Mouse (Mus musculus) myocyte (in vitro differentiated cells): Measurements from ENCODE around the gene Slc17a5. TPM values are rescaled to one million over a fixed set of nuclear protein-coding genes. Genes with fewer than 3 reads are reported as not detected.

Experiments used
- H3K27me3 ChIP-seq: one replicate; pipeline ENCODE4 v1.6.1; 2011; ENCODE audit not compliant: control insufficient read depth, insufficient read depth, insufficient read length
- H3K36me3 ChIP-seq: one replicate; pipeline ENCODE4 v1.6.1; 2011; ENCODE audit not compliant: control insufficient read depth, insufficient read depth
- H3K4me2 ChIP-seq: one replicate; pipeline ENCODE4 v1.6.1; 2011; ENCODE audit warnings: low read depth, control low read depth
- H3K4me3 ChIP-seq: one replicate; pipeline ENCODE4 v1.5.1; 2011; ENCODE audit warnings: mild to moderate bottlenecking, control low read depth, moderate library complexity
- H3K79me2 ChIP-seq: one replicate; pipeline ENCODE4 v1.6.1; 2011; ENCODE audit not compliant: control insufficient read depth, insufficient read depth
- H3ac ChIP-seq: one replicate; pipeline ENCODE4 v1.6.1; 2011; ENCODE audit not compliant: control insufficient read depth, insufficient read length
- CEBPB ChIP-seq: IDR thresholded peaks from 2 replicates; pipeline ENCODE4 v1.6.1; 2011; ENCODE audit warnings: mild to moderate bottlenecking, moderate library complexity; ENCODE audit not compliant: poor library complexity, insufficient read depth, severe bottlenecking
- E2F4 ChIP-seq: IDR thresholded peaks from one replicate; pipeline ENCODE4 v1.6.1; 2011; ENCODE audit warnings: mild to moderate bottlenecking, control low read depth, moderate library complexity; ENCODE audit not compliant: insufficient read depth
- MAX ChIP-seq: IDR thresholded peaks from one replicate; pipeline ENCODE4 v1.6.1; 2011; ENCODE audit warnings: low read depth, mild to moderate bottlenecking, control low read depth
- MYOD1 ChIP-seq, 3 experiments: IDR thresholded peaks; one replicate each; pipeline ENCODE4 v1.6.1; 2011; ENCODE audit warnings: control low read depth in 2 of 3, low read depth in 2 of 3, mild to moderate bottlenecking in 2 of 3, moderate library complexity in 1 of 3; ENCODE audit not compliant: insufficient read length in 2 of 3, control insufficient read depth in 1 of 3
- MYOG ChIP-seq, 3 experiments: IDR thresholded peaks; one replicate each; pipeline ENCODE4 v1.6.1; 2011; ENCODE audit warnings: control low read depth in 2 of 3, low read depth in 2 of 3, mild to moderate bottlenecking in 2 of 3; ENCODE audit not compliant: insufficient read length in 2 of 3, control insufficient read depth in 1 of 3, insufficient read depth in 1 of 3
- POLR2A ChIP-seq: IDR thresholded peaks from one replicate; pipeline ENCODE4 v1.6.1; 2011; ENCODE audit warnings: low read depth, mild to moderate bottlenecking, control low read depth, moderate library complexity; ENCODE audit not compliant: insufficient read length
- POLR2AphosphoS2 ChIP-seq: IDR thresholded peaks from one replicate; pipeline ENCODE4 v1.6.1; 2011; ENCODE audit warnings: low read depth, control low read depth; ENCODE audit not compliant: insufficient read length
- REST ChIP-seq: IDR thresholded peaks from one replicate; pipeline ENCODE4 v1.6.1; 2011; ENCODE audit warnings: mild to moderate bottlenecking, control low read depth, moderate library complexity; ENCODE audit not compliant: insufficient read depth, insufficient read length
- SRF ChIP-seq: IDR thresholded peaks from one replicate; pipeline ENCODE4 v1.6.1; 2011; ENCODE audit warnings: low read depth; ENCODE audit not compliant: control insufficient read depth, insufficient read length
- TCF12 ChIP-seq: IDR thresholded peaks from one replicate; pipeline ENCODE4 v1.6.1; 2011; ENCODE audit warnings: mild to moderate bottlenecking, control low read depth; ENCODE audit not compliant: poor library complexity, insufficient read depth, severe bottlenecking
- TCF3 ChIP-seq: IDR thresholded peaks from one replicate; pipeline ENCODE4 v1.6.1; 2011; ENCODE audit warnings: low read depth, control low read depth; ENCODE audit not compliant: insufficient read length
- USF1 ChIP-seq: IDR thresholded peaks from one replicate; pipeline ENCODE4 v1.6.1; 2011; ENCODE audit warnings: low read depth, mild to moderate bottlenecking, control low read depth, moderate library complexity
- polyA plus RNA-seq: library from polyadenylated mRNA; unstranded; fragments of >200 nt; fragmentation: generic; extraction: Trizol; gene quantifications from one replicate; pipeline ENCODE4 v1.2.1, GENCODE M21; 2012; ENCODE audit warnings: missing spikeins

The Slc17a5 gene
- polyA plus RNA-seq, 1 experiment, result 4.7 TPM

DNA sequence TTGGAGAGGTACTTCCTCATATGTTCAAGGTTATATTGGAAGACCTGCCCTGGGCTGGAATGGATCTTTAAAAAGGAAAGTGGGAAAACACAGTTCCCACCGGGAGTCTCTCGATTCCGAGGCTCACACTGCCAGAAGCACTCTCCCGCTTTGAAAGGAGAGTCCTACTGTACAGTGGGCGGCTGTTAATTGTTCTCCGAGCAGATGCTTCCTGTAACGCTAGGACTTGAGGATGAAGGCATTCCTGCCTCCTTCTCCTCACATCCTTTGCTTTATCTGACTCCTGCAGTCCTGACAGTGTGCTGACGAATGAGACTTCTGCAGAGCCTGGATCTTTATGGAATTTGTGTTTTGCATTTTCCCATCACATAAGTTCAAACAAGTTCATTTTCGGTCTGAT lies 31.4 kb upstream of the Slc17a5 start:
- Histone ChIP-seq H3ac (no peak overlapping the region), H3K27me3 (no peaks in the 10 kb centered on the region), H3K79me2 (no peaks in the 10 kb centered on the region), H3K4me3 (no peak overlapping the region), H3K4me2 (no peak overlapping the region), H3K36me3 (no peaks in the 10 kb centered on the region)
- TF ChIP-seq MAX, result no peak
- TF ChIP-seq TCF12, result no peak
- no peak for TF ChIP-seq TCF3
- no peak for TF ChIP-seq CEBPB
- no peak for TF ChIP-seq POLR2A
- no peak for TF ChIP-seq POLR2AphosphoS2
- TF ChIP-seq USF1, result no peak
- no peak for TF ChIP-seq MYOG (IDR thresholded peaks at IDR 0.05; ENCODE audit: control insufficient read depth in 1 of 3, insufficient read depth in 1 of 3, insufficient read length in 2 of 3, low read depth in 2 of 3)
- no peak for TF ChIP-seq MYOD1 (IDR thresholded peaks at IDR 0.05; ENCODE audit: control insufficient read depth in 1 of 3, insufficient read length in 2 of 3, low read depth in 2 of 3)
- TF ChIP-seq E2F4, result no peak
- TF ChIP-seq SRF, result no peak
- TF ChIP-seq REST, result no peak

DNA sequence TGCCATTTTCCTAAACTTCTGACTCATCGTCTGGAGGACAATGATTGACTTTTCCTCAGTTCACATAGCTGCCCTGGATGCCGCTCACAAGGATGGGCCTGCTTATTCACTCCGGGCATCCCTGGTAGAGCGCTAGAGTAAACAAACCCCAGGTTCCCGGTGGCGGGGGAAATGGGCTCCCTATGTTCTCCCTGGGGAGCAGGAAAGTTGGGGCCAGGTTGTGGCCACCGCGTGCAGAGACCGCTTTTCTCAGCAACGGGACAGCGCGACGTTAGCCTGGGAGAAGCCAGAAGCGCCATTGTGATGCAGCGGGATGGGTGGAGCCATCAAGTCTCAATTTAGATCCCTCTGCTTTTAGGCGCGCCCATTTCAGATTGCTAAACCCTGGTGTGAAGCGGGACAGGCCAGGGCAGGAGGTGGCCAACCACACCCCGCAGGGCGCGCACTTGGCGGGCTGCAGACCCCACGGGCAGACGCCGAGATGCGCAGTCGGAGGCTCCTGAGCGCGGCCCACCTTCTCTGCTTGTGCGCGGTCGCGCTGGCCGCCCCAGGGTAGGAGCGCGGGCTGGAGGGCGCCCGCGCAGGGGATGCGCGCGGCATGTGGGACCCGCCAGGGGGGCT lies 27.7 kb upstream of the Slc17a5 start, which contains the start of gene Cd109:
TSS of gene Cd109 (plus strand) at position 146 of the 621 bp plus-strand sequence.
- Histone ChIP-seq H3K79me2 (no peaks in the 10 kb centered on the region), H3ac (no peak within 1 kb of the TSS), H3K4me3 (peak within 1 kb of the TSS; percentile 32), H3K4me2 (peak within 1 kb of the TSS; percentile 66), H3K27me3 (no peaks in the 10 kb centered on the region), H3K36me3 (no peaks in the 10 kb centered on the region)
- TF ChIP-seq POLR2A (peak; percentile 47), CEBPB (no peak)

DNA sequence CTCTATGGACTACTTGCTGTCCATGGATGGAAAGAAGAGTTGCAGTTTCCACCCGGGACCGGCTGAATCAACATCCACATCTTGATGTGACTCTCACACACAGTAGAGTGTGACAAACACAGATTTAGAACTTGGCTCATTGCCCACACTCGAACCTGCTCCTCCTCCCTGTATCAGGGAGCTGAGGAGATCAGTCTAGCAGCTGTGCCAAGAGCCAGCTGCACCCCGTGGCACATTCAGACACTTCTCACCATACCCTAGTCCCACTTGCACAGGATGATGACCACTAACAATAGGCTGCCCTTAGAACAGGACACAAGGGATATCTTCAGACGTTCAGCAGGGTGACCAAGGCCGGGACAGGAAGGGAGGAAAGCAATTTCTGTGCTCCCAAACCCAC lies 26.4 kb upstream of the Slc17a5 start:
- no peaks in the 10 kb centered on the region for H3K36me3 ChIP-seq
- peak overlapping the region; percentile 66 for H3K4me2 ChIP-seq
- peak; percentile 58 to 87 (median 76) for TF ChIP-seq MYOG (IDR thresholded peaks at IDR 0.05; ENCODE audit: control insufficient read depth in 1 of 3, insufficient read depth in 1 of 3, insufficient read length in 2 of 3, low read depth in 2 of 3)
- TF ChIP-seq MYOD1 (IDR thresholded peaks at IDR 0.05; ENCODE audit: control insufficient read depth in 1 of 3, insufficient read length in 2 of 3, low read depth in 2 of 3), result peak in 2 of 3 experiments; percentile 86 to 89
- peak; percentile 73 for TF ChIP-seq TCF12
- no peak for TF ChIP-seq SRF
- no peaks in the 10 kb centered on the region for H3K27me3 ChIP-seq
- H3K4me3 ChIP-seq, result no peak overlapping the region
- no peaks in the 10 kb centered on the region for H3K79me2 ChIP-seq
- H3ac ChIP-seq, result no peak overlapping the region

DNA sequence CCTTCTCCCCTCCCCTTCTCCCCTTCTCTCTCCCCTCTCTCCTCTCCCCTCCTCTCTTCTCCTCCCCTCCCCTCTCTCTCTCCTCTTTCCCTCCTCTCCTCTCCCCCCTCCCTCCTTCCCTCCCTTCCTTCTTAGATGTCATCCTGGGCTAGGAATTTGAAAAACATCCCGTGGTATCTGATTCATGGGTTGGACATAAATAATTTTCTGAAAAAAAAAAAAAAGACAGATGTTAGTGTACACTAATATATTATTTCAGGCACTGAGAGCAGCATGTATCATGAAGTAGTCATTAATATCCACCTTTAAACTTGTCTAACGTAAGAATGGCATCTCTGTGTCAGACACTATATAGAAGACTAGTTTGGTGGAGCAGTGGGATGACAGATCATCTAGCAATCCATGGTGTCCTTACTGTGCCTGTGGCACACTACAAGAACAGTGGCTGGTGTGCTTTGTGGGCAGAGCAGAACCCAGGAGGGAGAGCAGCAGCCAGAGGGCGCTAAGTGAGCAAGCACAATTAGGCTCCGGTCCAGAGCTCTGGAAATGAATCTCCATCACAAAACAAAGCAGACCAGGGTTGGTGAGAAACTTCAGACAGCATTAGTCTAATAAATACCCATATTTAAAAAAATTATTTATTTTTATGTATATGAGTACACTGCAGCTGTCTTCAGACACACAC lies 13.3 kb upstream of the Slc17a5 start:
- H3K79me2 ChIP-seq, result no peaks in the 10 kb centered on the region
- no peak overlapping the region for H3K4me3 ChIP-seq
- H3K36me3 ChIP-seq, result no peaks in the 10 kb centered on the region
- TF ChIP-seq MAX, result no peak
- no peak for TF ChIP-seq SRF
- no peak for TF ChIP-seq USF1
- no peak for TF ChIP-seq TCF3
- no peak overlapping the region for H3ac ChIP-seq
- H3K4me2 ChIP-seq, result no peak overlapping the region
- H3K27me3 ChIP-seq, result no peaks in the 10 kb centered on the region

DNA sequence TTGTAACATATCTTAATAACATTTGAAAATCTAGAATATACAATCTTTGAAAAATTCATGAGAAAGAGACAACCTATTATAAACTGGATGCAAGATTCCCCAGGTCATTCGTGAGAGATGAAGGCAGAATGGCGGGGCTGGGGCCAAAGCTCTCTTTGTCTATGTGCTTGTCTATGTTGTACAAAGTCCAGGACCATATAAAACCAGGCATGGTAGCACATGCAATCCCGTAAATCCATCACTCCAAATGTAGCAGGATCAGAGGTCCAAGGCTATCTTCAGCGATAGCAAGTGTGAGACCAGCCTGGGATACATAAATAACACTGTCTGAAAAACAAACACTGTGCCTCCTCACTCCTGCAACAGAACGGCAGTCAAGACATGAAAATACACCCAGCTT lies 12.1 kb upstream of the Slc17a5 start:
- H3K27me3 ChIP-seq, result no peaks in the 10 kb centered on the region
- no peak overlapping the region for H3K4me2 ChIP-seq
- H3K36me3 ChIP-seq, result no peaks in the 10 kb centered on the region
- H3ac ChIP-seq, result no peak overlapping the region
- no peaks in the 10 kb centered on the region for H3K79me2 ChIP-seq
- H3K4me3 ChIP-seq, result no peak overlapping the region
- no peak for TF ChIP-seq CEBPB
- TF ChIP-seq TCF3, result no peak
- no peak for TF ChIP-seq MYOG (IDR thresholded peaks at IDR 0.05; ENCODE audit: control insufficient read depth in 1 of 3, insufficient read depth in 1 of 3, insufficient read length in 2 of 3, low read depth in 2 of 3)
- no peak for TF ChIP-seq POLR2AphosphoS2
- TF ChIP-seq TCF12, result no peak
- TF ChIP-seq MYOD1 (IDR thresholded peaks at IDR 0.05; ENCODE audit: control insufficient read depth in 1 of 3, insufficient read length in 2 of 3, low read depth in 2 of 3), result no peak
- TF ChIP-seq E2F4, result no peak
- TF ChIP-seq MAX, result no peak
- no peak for TF ChIP-seq REST
